Mouse (Mus musculus): ENCODE data around the gene Zic2.

GRCm38 (mm10) chr14:122477261-122477671, 2.0 kb downstream of the Zic2 start:
- TF ChIP-seq CTCF (IDR thresholded peaks at IDR 0.05; ENCODE audit: extremely low read depth, insufficient read depth, low read length): no peak
- TF ChIP-seq POLR2A (IDR thresholded peaks at IDR 0.05; ENCODE audit: extremely low read depth, insufficient read depth, low read length): no peak

Data from cortical plate, adult 2 months (tissue).